Mouse (Mus musculus) R1 (cell line): Measurements from ENCODE around the gene Crcp.

ENCODE experiments used
- DNase-seq: peaks from one replicate; pipeline ENCODE4 v3.0.0-alpha.2; 2018; ENCODE audit warnings: low read depth, low spot score

Gene Crcp

DNA sequence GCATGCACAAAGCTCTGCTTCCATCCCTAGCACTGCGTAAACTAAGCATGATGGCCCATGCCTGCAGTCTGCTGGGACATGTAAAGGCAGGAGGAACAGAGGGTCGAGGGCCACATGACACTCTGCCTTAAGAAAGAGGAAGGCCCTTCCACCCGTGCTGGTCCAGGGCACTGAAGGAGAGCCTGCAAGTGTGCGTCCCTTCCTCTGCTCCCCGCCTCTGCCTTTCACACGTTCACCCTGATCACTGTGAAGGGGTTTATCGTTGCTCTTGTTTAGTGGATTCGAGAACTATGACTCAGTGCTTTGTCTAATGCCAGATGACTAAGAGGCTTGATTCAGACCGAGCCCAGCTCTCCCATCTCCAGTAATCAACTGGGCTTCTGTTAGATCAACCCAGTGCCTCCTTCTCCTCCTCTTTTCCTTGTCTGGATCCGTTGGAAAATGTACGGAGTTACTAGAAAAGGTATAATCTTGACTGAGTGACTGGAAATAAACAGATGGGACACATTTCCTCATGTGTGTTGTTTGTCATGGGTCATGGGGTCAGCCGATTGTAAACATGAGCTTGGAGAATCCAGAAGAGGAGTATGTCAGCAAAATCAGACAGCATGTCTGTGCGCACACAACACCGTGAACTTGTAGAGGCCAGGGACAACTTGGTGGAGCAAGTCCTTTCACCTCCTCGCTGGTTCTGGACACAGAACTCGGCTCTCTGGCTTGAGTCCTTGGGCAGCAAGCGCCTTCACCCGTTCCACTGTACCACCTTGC lies 60.7 kb downstream of the Crcp start:
- DNase-seq = peak; percentile 26

DNA sequence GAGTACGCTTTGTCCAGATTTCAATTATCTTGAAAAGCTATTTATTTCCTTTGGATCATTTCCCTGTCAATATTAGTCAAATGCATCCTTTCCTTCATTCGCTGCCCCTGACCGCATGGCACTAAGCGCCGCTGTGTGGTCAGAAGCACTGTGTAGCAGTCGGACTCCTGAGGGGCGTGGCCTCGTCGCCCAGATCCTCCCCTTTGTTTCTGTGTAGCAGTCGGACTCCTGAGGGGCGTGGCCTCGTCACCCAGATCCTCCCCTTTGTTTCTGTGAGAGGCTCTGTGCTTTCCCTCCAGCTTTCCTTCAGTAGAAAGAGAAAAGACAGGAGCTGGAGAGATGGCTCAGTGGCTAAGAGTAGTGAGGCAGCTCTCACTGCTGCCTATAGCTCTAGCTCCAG lies 67.7 kb downstream of the Crcp start:
- peak; percentile 95 for DNase-seq

DNA sequence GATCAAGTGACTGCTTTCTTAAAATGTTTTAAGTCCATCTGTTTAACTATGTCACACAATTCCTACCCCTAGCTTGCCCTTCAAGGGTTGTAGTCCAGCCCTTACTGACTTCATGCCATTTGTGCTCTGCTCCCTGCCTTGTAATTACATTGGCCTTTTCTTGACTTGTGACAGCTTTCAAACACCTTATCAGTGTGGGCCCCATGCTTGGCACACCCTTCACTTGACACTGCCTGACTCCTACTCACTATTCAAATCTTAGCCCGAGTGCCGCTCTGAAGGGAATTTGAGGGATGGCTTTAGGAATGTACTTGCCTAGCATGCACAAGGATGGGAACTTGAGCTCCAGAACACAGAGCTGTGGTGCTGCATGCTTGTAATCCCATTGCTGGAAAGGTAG lies 68.7 kb downstream of the Crcp start:
- DNase-seq = no peak

DNA sequence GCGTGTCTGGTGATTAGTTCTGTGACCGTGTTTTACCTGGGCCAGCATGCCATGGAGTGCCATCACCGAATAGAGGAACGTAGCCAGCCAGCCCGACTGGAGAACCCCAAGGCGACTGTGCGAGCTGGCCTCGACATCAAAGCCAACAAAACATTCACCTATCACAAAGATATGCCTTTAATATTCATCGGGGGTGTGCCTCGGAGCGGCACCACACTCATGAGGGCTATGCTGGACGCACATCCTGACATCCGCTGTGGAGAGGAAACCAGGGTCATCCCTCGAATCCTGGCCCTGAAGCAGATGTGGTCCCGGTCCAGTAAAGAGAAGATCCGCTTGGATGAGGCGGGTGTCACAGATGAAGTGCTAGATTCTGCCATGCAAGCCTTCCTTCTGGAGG lies 72.6 kb downstream of the Crcp start:
- DNase-seq = no peak

DNA sequence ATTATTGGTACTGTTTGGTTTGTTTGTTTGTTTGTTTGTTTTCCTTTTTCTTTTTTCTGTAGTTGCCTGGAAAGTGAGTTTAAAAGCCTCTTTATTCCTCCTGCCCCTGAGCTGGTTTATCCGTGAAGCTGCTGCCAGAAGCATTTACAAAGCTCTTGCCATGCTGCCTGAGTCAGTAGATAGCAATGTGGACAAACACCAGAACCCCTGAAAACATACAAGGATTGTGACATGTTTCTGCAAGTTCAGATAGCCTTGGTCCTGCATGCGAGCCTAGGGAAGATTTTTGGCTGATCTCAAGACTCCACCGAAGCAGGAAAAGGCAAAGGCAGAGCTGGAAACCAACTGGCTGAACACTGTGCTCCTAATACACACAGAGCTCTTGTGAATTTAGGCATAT lies 80.3 kb downstream of the Crcp start:
- DNase-seq = no peak
